Mouse (Mus musculus): Measurements from ENCODE around the gene Crtac1.

DNA sequence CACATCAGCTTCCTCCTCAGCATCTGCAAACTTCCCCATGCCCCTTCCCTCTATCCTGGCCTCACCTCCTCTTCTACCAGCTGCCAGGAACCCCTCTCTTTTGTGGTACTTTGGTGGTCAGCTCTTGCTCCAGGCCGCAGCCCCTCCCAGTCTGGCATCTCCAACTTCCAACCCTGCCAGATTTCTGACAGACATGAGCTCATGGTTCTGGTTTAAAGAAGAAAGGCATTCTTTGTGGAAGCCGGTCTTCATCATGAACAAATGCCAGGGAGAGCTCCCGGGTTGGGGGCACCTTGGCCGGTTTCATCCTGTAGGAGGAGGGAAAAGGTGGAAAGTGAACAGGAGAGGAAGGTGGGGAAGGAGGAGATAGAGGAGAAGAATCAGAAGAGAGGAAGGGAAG lies 4.0 kb upstream of the Crtac1 start:
- TF ChIP-seq CTCF (IDR thresholded peaks at IDR 0.05; ENCODE audit: low read depth) (no peak), EP300 (IDR thresholded peaks at IDR 0.05; ENCODE audit: low read depth) (no peak)
